Mouse (Mus musculus) liver, postnatal 0 days (tissue): ENCODE measurements at regions not wholly inside any gene's neighbourhood (a gene's known extent, or its start where the extent isn't known, plus 50 kb on each side); places are given as distances from the start of the nearest gene placed in this dataset.

Experiments
- CTCF ChIP-seq: sonication (generic); IDR thresholded peaks from 2 replicates; pipeline ENCODE4 v1.5.1; 2016; ENCODE audit warnings: antibody characterized with exemption, low read depth
- EP300 ChIP-seq: IDR thresholded peaks from 2 replicates; pipeline ENCODE4 v1.6.1; 2016; ENCODE audit warnings: antibody characterized with exemption, low read depth, mild to moderate bottlenecking

DNA sequence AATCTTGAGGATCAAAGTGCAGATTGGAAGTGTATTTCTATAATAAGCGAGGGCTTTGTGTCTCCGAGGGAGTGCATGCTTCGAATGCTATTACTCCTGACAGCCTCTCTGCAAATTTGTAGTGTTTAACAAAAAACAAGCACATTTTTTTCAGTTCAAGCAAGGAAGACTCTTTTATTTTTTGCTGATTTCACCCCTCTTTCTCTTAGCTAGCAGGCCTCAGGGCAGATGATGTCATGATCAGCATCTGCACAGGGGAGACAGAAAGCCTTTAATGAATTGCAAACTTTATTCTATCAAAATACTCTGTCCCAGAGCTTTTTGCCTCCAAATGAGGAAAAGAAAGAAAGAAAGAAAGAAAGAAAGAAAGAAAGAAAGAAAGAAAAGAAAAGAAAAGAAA is 455.4 kb downstream of the Prkd1 start:
- TF ChIP-seq EP300 (no peak), CTCF (no peak)
